Mouse (Mus musculus) olfactory bulb, adult 2 months (tissue): ENCODE measurements at regions not wholly inside any gene's neighbourhood (a gene's known extent, or its start where the extent isn't known, plus 50 kb on each side); places are given as distances from the start of the nearest gene placed in this dataset.

Experiments used
- CTCF ChIP-seq: fragments of 200-500 bp; IDR thresholded peaks from 2 replicates; pipeline ENCODE4 v1.5.1; 2012; ENCODE audit warnings: low read depth, mild to moderate bottlenecking, low read length, moderate library complexity; ENCODE audit not compliant: insufficient read depth
- POLR2A ChIP-seq: fragments of 200-500 bp; IDR thresholded peaks from 2 replicates; pipeline ENCODE4 v1.6.1; 2012; ENCODE audit warnings: mild to moderate bottlenecking, low read depth, low read length, moderate library complexity; ENCODE audit not compliant: insufficient read depth

DNA sequence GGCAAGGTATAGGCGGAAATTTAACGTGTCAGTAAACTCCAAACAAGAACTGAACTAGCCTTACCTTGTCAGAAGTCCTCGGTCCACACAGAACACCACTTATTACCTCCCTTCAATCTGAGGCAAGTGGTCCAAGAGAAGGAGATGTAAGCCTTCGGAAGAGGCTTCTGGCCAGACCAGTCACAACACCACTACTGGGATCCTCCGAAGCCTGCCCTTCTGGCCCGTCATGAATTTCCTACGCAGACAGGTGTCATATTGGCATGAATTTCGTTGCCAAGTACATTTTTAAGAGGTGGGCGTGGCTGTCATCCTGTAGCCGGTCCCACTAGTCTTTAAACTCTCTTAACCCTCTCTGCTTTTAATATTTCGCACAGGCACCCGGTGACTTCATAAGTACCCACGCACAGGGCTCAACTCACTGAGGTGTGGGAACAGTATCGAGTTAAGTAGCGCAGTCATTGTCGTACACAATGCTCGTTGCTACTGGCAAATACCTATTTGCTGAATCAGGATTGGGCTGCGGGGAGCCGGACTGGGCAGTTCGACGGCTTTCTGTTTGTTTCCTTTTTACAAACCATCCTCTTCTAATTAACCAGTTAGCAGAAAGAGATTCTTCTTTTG, 86.7 kb upstream of the Adgrl2 start:
- TF ChIP-seq POLR2A (no peak), CTCF (no peak)
